Mouse (Mus musculus) liver, postnatal 0 days (tissue): ENCODE results near the gene Nt5c3.
A peak's percentile ranks its signal among the peaks of the same experiment; 100 is the strongest.

Source experiments
- CTCF ChIP-seq: sonication (generic); IDR thresholded peaks from 2 replicates; pipeline ENCODE4 v1.5.1; 2016; ENCODE audit warnings: antibody characterized with exemption, low read depth
- EP300 ChIP-seq: IDR thresholded peaks from 2 replicates; pipeline ENCODE4 v1.6.1; 2016; ENCODE audit warnings: antibody characterized with exemption, low read depth, mild to moderate bottlenecking

DNA sequence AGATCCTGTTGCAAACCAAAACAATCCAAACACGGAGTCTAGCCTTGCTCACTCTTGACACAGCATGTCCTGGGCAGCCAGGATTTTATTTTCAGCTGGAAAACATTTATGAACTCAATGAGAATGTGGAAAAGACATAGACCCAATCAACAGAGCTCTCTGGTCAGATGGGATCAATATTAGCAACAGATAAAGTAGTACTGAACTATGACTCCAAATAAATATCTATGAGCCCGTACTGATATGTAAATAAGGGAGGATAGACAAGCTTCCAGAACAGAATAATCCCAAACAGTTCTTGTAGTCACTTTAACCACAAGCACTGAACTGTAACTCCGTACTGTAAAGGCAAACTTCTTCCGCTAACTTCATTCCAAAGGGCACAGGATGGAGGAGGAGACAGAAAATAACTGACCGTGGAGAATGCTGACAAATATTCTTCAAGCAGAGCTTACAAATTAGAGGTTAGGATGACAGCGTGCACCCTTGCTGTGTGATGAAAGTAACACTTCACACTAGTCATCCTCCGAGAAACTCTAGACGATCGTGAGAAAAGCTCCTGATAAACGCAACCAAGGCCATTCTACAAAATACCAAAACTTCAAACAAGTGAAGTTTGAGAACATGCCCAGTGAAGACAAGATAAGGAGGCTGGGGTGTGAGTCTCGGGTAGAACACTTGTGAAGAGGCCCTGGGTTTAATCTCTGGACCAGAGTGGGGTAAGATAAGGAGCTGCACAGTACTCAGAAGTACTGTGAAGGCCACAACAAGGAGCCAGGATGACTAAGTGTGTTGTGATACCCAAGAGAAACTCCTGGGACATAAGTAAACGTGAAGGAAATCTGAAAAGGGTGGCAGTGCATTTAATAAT, 3.3 kb downstream of the Nt5c3 start:
- TF ChIP-seq CTCF: no peak
- TF ChIP-seq EP300: peak; percentile 95
